Mouse (Mus musculus) urinary bladder, postnatal 10 days (tissue): ENCODE data around the gene Ifi44.

ENCODE experiments used
- DNase-seq: peaks from one replicate; pipeline ENCODE4 v3.0.0; 2022; ENCODE audit warnings: low spot score

Ifi44 gene

GRCm38 (mm10) chr3:151749737-151750136, at the start of gene Ifi44:
Ifi44 (minus strand) TSS chr3:151749960.
- no peak for DNase-seq

- DNase-seq: no peak
Observed at GRCm38 (mm10) chr3:151788622-151789021, 38.9 kb upstream of the Ifi44 start.

- no peak for DNase-seq
Observed at GRCm38 (mm10) chr3:151775089-151775488, 25.3 kb upstream of the Ifi44 start.

GRCm38 (mm10) chr3:151771074-151771473, 21.3 kb upstream of the Ifi44 start:
- no peak for DNase-seq

GRCm38 (mm10) chr3:151748514-151748913, 1.2 kb downstream of the Ifi44 start:
- no peak for DNase-seq

- no peak for DNase-seq
Observed at GRCm38 (mm10) chr3:151746058-151746457, 3.7 kb downstream of the Ifi44 start.

- no peak for DNase-seq
Observed at GRCm38 (mm10) chr3:151742223-151742622, 7.5 kb downstream of the Ifi44 start.

- no peak for DNase-seq
Observed at GRCm38 (mm10) chr3:151716246-151716645, 33.5 kb downstream of the Ifi44 start.

GRCm38 (mm10) chr3:151707335-151707734, 42.4 kb downstream of the Ifi44 start:
- no peak for DNase-seq
